Mouse (Mus musculus): ENCODE data around the gene Bri3.
"Not testable (repeated sequence)": the region's sequence is repeated elsewhere in the genome, so short reads cannot be mapped to it uniquely, and the experiment has no call there.

The Bri3 gene

DNA sequence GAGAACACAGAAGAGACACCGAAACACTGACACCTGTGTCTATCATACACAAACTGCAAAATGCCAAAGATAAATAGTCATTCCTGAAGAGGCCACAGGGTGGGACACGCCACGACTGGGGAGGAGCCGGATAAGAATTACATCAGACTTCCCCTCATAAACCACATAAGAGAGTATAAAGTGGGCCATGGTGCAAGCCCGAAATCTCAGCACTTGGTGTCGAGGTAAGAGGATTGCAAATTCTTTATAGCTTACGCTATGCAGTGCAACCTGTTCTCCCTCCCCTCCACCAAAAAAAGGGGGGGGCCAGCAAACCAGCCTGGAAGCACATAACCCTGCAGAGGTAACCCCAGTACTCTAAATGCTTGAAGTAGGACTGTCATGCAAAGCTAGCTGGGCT, 50.7 kb downstream of the Bri3 start:
- DNase-seq (ENCODE audit: low spot score in 2 of 2) = no peak

DNA sequence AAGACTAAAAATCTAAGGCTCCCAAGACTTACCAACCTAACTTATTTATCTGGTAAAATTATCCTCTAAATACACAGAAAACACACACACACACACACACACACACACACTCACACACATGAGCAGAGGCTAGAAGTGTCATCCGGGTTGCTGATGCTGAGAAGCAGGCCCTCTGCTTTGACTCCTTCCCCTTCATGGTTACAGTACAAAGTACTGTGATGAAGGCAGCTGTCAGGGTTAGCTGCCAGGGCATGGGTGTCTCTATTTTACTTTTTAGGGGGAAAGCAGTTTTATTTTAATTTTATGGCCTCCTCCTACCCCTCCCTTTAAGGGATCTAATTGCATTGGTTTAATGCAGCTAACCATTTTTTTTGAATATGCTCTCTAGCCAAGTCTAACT, 51.1 kb downstream of the Bri3 start:
- no peak for DNase-seq (ENCODE audit: low spot score in 2 of 2)

GRCm38 (mm10) chr5:144296090-144296604, 51.9 kb downstream of the Bri3 start:
- DNase-seq (ENCODE audit: low spot score in 2 of 2) = no peak

- no peak for DNase-seq (ENCODE audit: low spot score in 2 of 2)
Measured at GRCm38 (mm10) chr5:144303071-144303470, 58.8 kb downstream of the Bri3 start.

- DNase-seq (ENCODE audit: low spot score in 2 of 2) = no peak
Measured at GRCm38 (mm10) chr5:144308929-144309328, 64.7 kb downstream of the Bri3 start.

DNA sequence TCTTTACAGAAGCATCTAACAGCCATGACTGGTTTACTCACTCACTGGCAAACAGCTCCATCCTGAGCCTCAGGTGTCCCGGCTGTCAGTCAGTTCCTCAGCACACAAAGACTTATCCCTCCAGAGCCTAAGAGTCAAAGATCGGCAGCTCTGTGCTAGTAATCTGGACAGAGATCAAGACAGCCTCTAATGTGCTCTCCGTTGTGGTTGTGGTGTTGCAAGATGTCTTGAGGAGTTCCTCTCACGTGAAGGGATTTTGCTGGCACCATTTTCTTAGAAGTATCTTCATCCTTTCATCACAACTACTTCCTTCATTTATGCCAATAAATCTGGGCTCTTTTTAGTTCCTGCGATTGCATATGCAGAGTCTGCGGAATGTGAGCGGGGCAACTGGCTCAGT, 67.9 kb downstream of the Bri3 start:
- no peak for DNase-seq (ENCODE audit: low spot score in 2 of 2)

- DNase-seq (ENCODE audit: low spot score in 2 of 2) = no peak
Measured at GRCm38 (mm10) chr5:144313335-144313734, 69.1 kb downstream of the Bri3 start.

DNA sequence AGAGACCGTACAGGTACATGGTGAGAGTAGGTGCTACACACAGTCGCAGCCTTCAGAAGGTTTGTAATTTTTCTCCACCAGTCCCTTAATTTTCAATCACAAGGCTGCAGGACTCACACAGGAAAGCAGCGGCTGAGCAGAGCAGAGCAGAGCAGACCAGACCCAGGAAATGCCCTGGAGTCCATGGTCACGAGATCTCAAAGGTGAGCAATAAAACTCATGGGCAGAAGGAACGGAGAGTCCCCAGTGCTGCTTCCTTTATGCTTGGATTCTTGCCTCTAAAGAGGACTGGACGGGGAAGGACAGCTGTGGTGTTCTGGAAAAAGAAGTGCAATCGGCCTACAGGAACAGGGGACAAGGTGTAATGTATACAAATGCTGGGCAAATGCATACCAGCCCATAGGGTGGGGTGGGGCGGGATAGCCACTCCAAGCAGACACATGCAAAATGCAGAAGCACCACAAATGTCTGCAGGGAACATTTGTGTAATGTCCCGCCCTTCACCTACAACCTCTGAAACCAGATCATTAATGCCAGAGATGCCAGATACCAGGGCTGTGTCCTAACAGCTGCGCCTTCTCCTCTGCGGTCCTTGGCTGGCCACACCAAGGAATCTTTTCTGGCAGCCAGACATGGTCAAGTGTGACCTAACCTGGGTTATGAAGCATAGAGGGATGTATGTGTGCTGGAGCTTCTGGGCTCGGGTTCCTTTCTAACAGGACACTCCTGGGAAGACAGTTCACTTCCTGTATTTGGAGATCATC, 70.7 kb downstream of the Bri3 start:
- no peak for DNase-seq (ENCODE audit: low spot score in 2 of 2)

GRCm38 (mm10) chr5:144316442-144316841, 72.2 kb downstream of the Bri3 start:
- DNase-seq (ENCODE audit: low spot score in 2 of 2) = no peak

GRCm38 (mm10) chr5:144317426-144317825, 73.2 kb downstream of the Bri3 start:
- DNase-seq (ENCODE audit: low spot score in 2 of 2) = no peak

- DNase-seq (ENCODE audit: low spot score in 2 of 2) = peak; percentile 10 to 14
Measured at GRCm38 (mm10) chr5:144318286-144318685, 74.0 kb downstream of the Bri3 start.

- peak in 1 of 2 experiments; percentile 66 for DNase-seq (ENCODE audit: low spot score in 2 of 2)
Measured at GRCm38 (mm10) chr5:144321681-144322080, 77.4 kb downstream of the Bri3 start.

DNA sequence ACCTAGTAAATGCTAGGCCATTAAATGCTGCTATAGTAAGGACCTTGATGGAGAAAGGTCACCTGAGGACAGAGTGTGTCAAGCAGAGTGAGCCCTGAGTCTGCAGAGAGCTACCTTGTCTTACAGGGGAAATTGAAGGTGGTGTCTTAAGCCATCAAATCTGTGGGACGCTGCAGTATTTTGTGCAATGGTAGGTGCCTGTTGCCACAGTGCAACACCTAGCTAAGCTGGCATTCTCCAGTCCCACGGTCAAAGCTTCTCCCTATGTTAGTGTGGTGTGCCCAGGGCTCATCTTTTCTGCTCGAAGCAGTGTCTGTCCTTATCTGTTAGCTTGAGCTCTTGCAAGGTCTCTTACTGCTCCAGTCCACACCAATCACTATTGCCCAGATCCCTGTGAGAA, 78.5 kb downstream of the Bri3 start:
- DNase-seq (ENCODE audit: low spot score in 2 of 2) = no peak

- DNase-seq (ENCODE audit: low spot score in 2 of 2) = no peak
Measured at GRCm38 (mm10) chr5:144334010-144334409, 89.8 kb downstream of the Bri3 start.

DNA sequence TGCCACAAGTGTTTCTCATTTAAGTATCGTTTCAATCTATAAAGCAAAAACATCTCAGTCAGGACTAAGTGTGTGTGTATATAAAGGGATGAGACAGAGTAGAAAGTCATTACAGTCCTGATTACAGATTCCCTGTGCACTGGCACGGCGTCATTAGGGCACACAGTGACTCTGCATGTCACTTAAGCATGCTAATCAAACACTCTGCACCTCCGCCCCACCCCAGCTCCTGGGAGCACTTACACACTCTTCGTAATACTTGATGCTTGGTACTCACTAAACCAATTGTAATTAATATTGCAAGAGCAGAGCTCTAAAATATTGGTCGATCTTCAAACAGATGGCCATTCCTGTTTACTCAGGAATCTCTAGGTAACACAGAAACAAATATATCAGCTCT, 91.1 kb downstream of the Bri3 start:
- not testable (repeated sequence) for DNase-seq (ENCODE audit: low spot score in 2 of 2)

- DNase-seq (ENCODE audit: low spot score in 2 of 2) = no peak
Measured at GRCm38 (mm10) chr5:144338787-144339186, 94.5 kb downstream of the Bri3 start.

DNA sequence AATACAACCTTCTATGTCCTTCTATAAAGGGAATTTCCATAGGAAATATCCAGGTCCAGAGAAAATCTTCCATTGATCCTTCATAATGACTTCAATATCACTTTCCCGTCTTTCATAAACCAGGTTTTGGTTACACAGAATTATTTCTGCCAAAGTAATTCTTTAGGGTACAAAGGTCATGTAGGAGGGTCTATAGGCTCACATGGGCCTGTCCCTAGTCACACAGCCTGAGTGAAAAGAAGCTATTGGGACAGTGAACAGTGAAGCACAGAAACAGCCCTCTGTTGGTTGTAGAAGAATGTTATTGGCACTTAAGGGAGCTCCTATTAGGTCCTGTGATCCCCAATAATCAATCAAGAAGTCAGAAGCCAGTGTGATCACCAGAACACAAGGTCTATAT, 96.8 kb downstream of the Bri3 start:
- DNase-seq (ENCODE audit: low spot score in 2 of 2) = no peak

- no peak for DNase-seq (ENCODE audit: low spot score in 2 of 2)
Measured at GRCm38 (mm10) chr5:144344592-144344991, 100.4 kb downstream of the Bri3 start.

DNA sequence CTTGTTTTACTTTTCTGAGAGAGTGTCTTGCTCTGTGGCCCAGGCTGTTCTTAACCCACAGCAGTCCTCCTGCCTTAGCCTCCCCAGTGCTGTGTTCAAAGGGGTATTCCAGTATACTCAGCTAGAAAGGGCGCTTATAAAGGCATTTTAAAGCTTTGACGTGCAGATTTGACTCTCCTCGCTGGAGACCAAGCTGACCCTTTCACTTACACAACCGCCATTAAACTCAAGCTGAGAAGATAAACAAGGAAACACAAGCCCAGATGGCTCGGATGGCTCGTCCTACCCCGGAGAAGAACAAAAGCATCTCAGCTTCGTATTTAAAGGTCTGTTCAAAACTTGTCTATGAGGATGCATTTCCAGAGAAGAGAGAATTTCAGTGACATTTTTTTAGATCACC, 106.9 kb downstream of the Bri3 start:
- no peak for DNase-seq (ENCODE audit: low spot score in 2 of 2)

DNA sequence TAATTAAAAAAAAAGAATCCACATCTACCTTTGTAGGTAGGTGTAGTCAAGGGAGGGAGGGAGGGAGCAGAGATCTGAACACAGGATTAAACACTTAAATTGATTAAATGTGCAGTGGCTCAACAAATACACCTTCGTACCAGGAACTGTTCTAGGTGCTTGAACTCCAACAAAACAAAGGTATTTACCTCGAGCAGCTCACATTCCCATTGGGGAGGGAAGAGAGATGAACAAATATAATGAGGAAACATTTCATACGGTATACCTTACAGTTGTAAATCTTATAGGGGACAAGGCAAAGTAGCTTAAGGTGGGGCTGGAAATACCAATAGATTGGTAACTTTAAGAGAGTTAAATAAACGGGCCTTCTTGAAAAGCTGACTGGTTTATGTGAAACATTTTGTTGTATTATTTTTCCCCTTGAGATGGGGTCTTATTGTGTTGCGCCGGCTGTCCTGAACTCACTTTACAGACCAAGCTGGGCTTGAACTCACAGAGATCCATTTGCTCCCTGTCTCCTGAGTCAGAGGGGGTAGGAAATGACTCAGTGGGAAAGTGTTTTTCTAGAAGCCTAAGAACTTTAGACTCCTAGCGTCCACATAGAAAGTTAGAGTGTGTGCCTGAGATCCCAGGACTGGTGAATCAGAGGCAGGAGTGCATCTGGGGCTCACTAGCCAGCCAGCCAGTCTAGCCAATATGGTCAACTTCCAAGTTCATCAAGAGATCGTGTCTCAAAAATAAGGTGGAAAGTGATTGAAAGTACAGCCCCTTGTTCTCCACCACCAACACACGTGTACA, 108.2 kb downstream of the Bri3 start:
- DNase-seq (ENCODE audit: low spot score in 2 of 2) = no peak

- no peak for DNase-seq (ENCODE audit: low spot score in 2 of 2)
Measured at GRCm38 (mm10) chr5:144356776-144357455, 112.7 kb downstream of the Bri3 start.

- DNase-seq (ENCODE audit: low spot score in 2 of 2) = peak in 1 of 2 experiments; percentile 15
Measured at GRCm38 (mm10) chr5:144357551-144357880, 113.3 kb downstream of the Bri3 start.

Measured in urinary bladder, adult 18-20 months (tissue).